23 mouse cellular contexts compared by ENCODE assay signal in the genomic region with DNA sequence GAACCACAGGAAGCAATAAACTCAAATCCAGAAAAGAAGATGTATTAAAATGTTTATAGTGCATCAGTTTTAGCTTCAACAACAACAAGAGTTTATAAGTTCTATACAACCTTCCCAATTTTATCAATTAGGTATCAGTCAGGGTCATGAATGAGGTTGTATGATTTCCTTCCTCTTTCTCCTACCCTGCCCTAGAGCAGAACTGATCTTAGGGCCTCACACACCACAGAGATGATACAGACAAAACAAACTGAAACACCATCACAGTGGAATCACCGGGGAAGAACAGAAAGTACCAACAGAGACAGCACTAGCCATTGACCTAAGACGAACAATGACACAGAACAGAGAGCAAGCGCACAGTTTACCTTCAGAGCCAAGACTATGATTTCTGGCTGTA. TPM values are rescaled to one million over a fixed set of nuclear protein-coding genes. Genes with fewer than 3 reads are reported as not detected.
DNase-seq lines count a peak whose midpoint lies in the region; ATAC-seq and TF ChIP-seq lines count a peak whose summit lies in the region.
"Had no signal": no experiment of that assay in that cellular context is flagged by ENCODE, and none has a peak within 500 bp of the region (broad histone marks: within the 10 kb centered on the region; RNA-seq: fewer than 3 reads in every experiment).

No protein-coding gene starts in this region.

- no peaks in the 10 kb centered on the region for H3K27me3 ChIP-seq in hindbrain, embryonic 12.5 days
- H3K27me3 ChIP-seq: CH12.LX, Patski had no signal

- WGBS in hindbrain, embryonic 12.5 days: 98% methylated on average over 3 of the region's 3 CpGs
- 86% methylated on average over 3 of the region's 3 CpGs for WGBS in lung, adult 2 months

- TF ChIP-seq POLR2A in lung, adult 2 months (IDR thresholded peaks at IDR 0.05; ENCODE audit: borderline replicate concordance, extremely low read depth, low read depth, low read length): no peak

- no peak overlapping the region for H3K9ac ChIP-seq in hindbrain, embryonic 12.5 days

- no peak overlapping the region for H3K27ac ChIP-seq in hindbrain, embryonic 12.5 days

- no peaks in the 10 kb centered on the region for H3K9me3 ChIP-seq in hindbrain, embryonic 12.5 days (replicated peaks)
- H3K9me3 ChIP-seq: G1E had no signal

- peaks cover 10% of the 10 kb centered on the region for H3K36me3 ChIP-seq in hindbrain, embryonic 12.5 days
- H3K36me3 ChIP-seq: G1E had no signal

- H3K4me1 ChIP-seq in hindbrain, embryonic 12.5 days: no peaks in the 10 kb centered on the region
- H3K4me1 ChIP-seq in lung, adult 2 months (ENCODE audit: control insufficient read depth, insufficient read depth, low read length): no peaks in the 10 kb centered on the region

- no peak for DNase-seq in cerebellum, adult 11-12 months
- no peak for DNase-seq in lung, adult 2 months
- DNase-seq: adrenal gland, adult 2 months; adrenal gland, adult 8-10 months; adrenal gland, postnatal 10 days; adrenal gland, postnatal 14 days; adrenal gland, postnatal 25 days; adrenal gland, postnatal 36 days; B cell, adult 2 months; cerebellum, adult 11 months; cerebellum, adult 18-20 months; cerebellum, adult 2 months had no signal

- no peak overlapping the region for H3K4me3 ChIP-seq in hindbrain, embryonic 12.5 days
- H3K4me3 ChIP-seq in lung, adult 2 months (replicated peaks; ENCODE audit: extremely low read depth, low read depth, low read length): no peak overlapping the region

- ATAC-seq in common myeloid progenitor, adult 5-6 weeks (replicated peaks; ENCODE audit: low read depth, poor library complexity, severe bottlenecking): peak; percentile 58
- peak; percentile 68 for ATAC-seq in granulocyte monocyte progenitor cell, adult 5-6 weeks (replicated peaks; ENCODE audit: poor library complexity, severe bottlenecking)
- ATAC-seq in megakaryocyte progenitor cell, adult 5-6 weeks (replicated peaks; ENCODE audit: poor library complexity): peak; percentile 58
- ATAC-seq in hindbrain, embryonic 12.5 days (ENCODE audit: low FRiP score): no peak
- ATAC-seq: activated CD4-positive, CD25-positive, alpha-beta regulatory T cell, adult 4 months; CD4-positive, CD25-positive, alpha-beta regulatory T cell, adult 4 months; Patski had no signal

- no peak for TF ChIP-seq CTCF in lung, adult 2 months (IDR thresholded peaks at IDR 0.05; ENCODE audit: insufficient read depth, low read length)

- no peak overlapping the region for H3K4me2 ChIP-seq in hindbrain, embryonic 12.5 days (replicated peaks)

RNA-seq across cellular contexts. Expression of a gene that starts 43.6 kb away (rescaled TPM):
- total RNA-seq in common myeloid progenitor, adult 5-6 weeks (2017): 1.2 and 3.4 TPM in 2 replicates
- 12.7 and 17.1 TPM in 2 replicates for total RNA-seq in granulocyte monocyte progenitor cell, adult 5-6 weeks (2014; fragmentation: Nextera tagmentation)
- total RNA-seq in granulocyte monocyte progenitor cell, adult 5-6 weeks (2017): 40.5 and 45.8 TPM in 2 replicates
- 59.7 and 64.9 TPM in 2 replicates for total RNA-seq in megakaryocyte progenitor cell, adult 5-6 weeks (2015)
- total RNA-seq in megakaryocyte progenitor cell, adult 5-6 weeks (2017): 42.3 and 54.7 TPM in 2 replicates
- 88.3 and 95.5 TPM in 2 replicates for polyA plus RNA-seq in hindbrain, embryonic 12.5 days (2016; fragmentation: Nextera tagmentation; extraction: Ambion mirVana)
- polyA plus RNA-seq in lung, adult 2 months (2012; rRNA removed): 4.6 and 7.4 TPM in 2 replicates
- total RNA-seq: MEL had no signal
- polyA plus RNA-seq: C2C12, G1E had no signal
